Mouse (Mus musculus) forebrain, postnatal 0 days (tissue): ENCODE measurements around the gene Nr2c2ap. TPM values are rescaled to one million over a fixed set of nuclear protein-coding genes. Genes with fewer than 3 reads are reported as not detected.

ENCODE experiments used
- ATAC-seq: fragments of 200-750 bp; cut with Nextera tagmentation; 2 replicates; pipeline ENCODE4 v1.8.0; 2017; ENCODE audit warnings: mild to moderate bottlenecking, moderate library complexity
- DNase-seq: peaks from one replicate; pipeline ENCODE4 v3.0.0-alpha.2; 2015
- H3K27ac ChIP-seq: fragments of 300-500 bp; sonication (generic); 2 replicates; pipeline ENCODE4 v1.5.1; 2014; ENCODE audit warnings: low read depth, mild to moderate bottlenecking, antibody characterized with exemption, low read length, moderate library complexity, mixed read lengths
- H3K27me3 ChIP-seq: fragments of 300-500 bp; sonication (generic); 2 replicates; pipeline ENCODE4 v1.6.1; 2014; ENCODE audit warnings: mild to moderate bottlenecking, low read length, mixed read lengths; ENCODE audit not compliant: insufficient read depth
- H3K36me3 ChIP-seq: fragments of 300-500 bp; sonication (generic); 2 replicates; pipeline ENCODE4 v1.6.1; 2014; ENCODE audit warnings: mild to moderate bottlenecking, moderate library complexity; ENCODE audit not compliant: insufficient read depth
- H3K4me1 ChIP-seq: fragments of 300-500 bp; sonication (generic); 2 replicates; pipeline ENCODE4 v1.6.1; 2014; ENCODE audit warnings: antibody characterized with exemption; ENCODE audit not compliant: insufficient read depth
- H3K4me2 ChIP-seq: fragments of 300-500 bp; sonication (generic); 2 replicates; pipeline ENCODE4 v1.6.1; 2014; ENCODE audit warnings: low read depth, mild to moderate bottlenecking, moderate library complexity
- H3K4me3 ChIP-seq: fragments of 300-500 bp; sonication (generic); 2 replicates; pipeline ENCODE4 v1.5.1; 2014; ENCODE audit warnings: low read depth, low read length, mixed read lengths
- H3K9ac ChIP-seq: fragments of 300-500 bp; sonication (generic); 2 replicates; pipeline ENCODE4 v1.6.1; 2014; ENCODE audit warnings: mild to moderate bottlenecking
- H3K9me3 ChIP-seq: fragments of 300-500 bp; sonication (generic); 2 replicates; pipeline ENCODE4 v1.6.1; 2016; ENCODE audit warnings: low read length
- CTCF ChIP-seq: sonication (generic); IDR thresholded peaks from 2 replicates; pipeline ENCODE4 v1.5.1; 2016; ENCODE audit warnings: antibody characterized with exemption, control low read depth, low read depth
- WGBS: fragments of 180-500 bp; shearing (Covaris S2); extraction: QIAGEN DNeasy Blood & Tissue Kit; methylation state at CpG from one replicate; pipeline ENCODE4 v1.1.7; 2014; 5-methylcytosine and 5-hydroxymethylcytosine counted together
- polyA plus RNA-seq: library from polyadenylated mRNA; unstranded; fragments of >200 nt; fragmentation: Nextera tagmentation; extraction: Ambion mirVana; gene quantifications from 2 replicates; pipeline ENCODE4 v1.2.1, GENCODE M21; 2015
- total RNA-seq: library from RNA; depleted of rRNA; stranded (reverse); fragments of >200 nt; gene quantifications from 2 replicates; pipeline ENCODE4 v1.2.3, GENCODE M21; 2014

Gene Nr2c2ap
- total and polyA plus RNA-seq, 2 experiments from 2014 or later: 6.6 to 55.9 TPM

- TF ChIP-seq CTCF: no peak
- no peaks in the 10 kb centered on the region for H3K27me3 ChIP-seq
- H3K4me3 ChIP-seq: no peak overlapping the region
- WGBS: 89% methylated on average over 7 of the region's 7 CpGs
- H3K9me3 ChIP-seq: no peaks in the 10 kb centered on the region
- ATAC-seq (no peak), DNase-seq (no peak)
- H3K4me2 ChIP-seq: no peak overlapping the region
- H3K27ac ChIP-seq: no peak overlapping the region
- no peak overlapping the region for H3K9ac ChIP-seq
- H3K36me3 ChIP-seq: peaks cover 19% of the 10 kb centered on the region
- H3K4me1 ChIP-seq: no peaks in the 10 kb centered on the region
Measured at GRCm38 (mm10) chr8:70147678-70148607, 16.8 kb downstream of the Nr2c2ap start.

GRCm38 (mm10) chr8:70150158-70150557, 19.0 kb downstream of the Nr2c2ap start:
- Histone ChIP-seq H3K9me3 (no peaks in the 10 kb centered on the region), H3K9ac (no peak overlapping the region), H3K27ac (no peak overlapping the region), H3K36me3 (peaks cover 19% of the 10 kb centered on the region), H3K4me2 (no peak overlapping the region), H3K4me1 (no peaks in the 10 kb centered on the region), H3K27me3 (no peaks in the 10 kb centered on the region), H3K4me3 (no peak overlapping the region)
- WGBS: 20% methylated on average over 13 of the region's 13 CpGs
- no peak for DNase-seq
- no peak for ATAC-seq
- TF ChIP-seq CTCF: no peak

DNA sequence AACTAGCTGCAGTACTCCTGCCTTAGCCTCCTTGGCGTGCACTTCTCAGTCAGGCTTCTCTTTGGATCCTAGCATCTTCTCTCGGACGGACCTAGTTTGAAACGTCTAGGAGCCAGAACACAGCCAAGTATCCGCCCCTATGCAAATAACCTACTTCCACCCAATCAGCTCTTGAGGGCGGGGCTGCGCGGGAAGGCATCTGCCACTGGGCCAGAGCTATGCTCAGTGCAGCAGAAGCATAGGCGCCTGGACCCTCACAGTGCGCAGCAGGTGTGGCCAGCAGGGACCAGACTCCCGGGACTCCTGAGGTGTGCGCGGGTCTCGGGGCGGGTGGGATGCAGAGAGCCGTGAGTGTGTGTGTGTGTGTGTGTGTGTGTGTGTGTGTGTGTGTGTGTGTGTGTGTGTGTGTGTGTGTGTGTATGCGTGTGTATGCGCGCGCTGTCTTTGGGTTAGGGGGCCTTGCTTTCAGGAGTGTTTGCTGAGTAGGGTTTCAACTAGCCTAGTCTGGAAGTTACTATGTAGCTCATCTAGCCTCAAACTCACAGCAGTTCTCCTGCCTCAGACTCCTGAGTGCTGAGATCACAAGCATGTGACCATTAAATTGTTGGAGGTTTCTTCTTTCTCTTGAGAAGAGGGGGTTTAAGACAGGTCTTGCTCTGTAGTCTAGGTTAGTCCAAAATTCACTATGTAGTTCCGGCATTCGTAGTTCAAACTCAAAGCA, 21.6 kb downstream of the Nr2c2ap start:
- no peaks in the 10 kb centered on the region for H3K9me3 ChIP-seq
- H3K4me1 ChIP-seq: no peaks in the 10 kb centered on the region
- WGBS: 17% methylated on average over 22 of the region's 22 CpGs
- H3K9ac ChIP-seq: no peak overlapping the region
- peak overlapping the region; percentile 36 for H3K4me2 ChIP-seq
- H3K27ac ChIP-seq: no peak overlapping the region
- no peaks in the 10 kb centered on the region for H3K36me3 ChIP-seq
- DNase-seq (peak; percentile 78), ATAC-seq (peak; percentile 96)
- TF ChIP-seq CTCF: no peak
- H3K27me3 ChIP-seq: no peaks in the 10 kb centered on the region
- no peak overlapping the region; the same call in 1 of the 2 replicates for H3K4me3 ChIP-seq

- Histone ChIP-seq H3K9ac (no peak overlapping the region), H3K27me3 (no peaks in the 10 kb centered on the region), H3K27ac (no peak overlapping the region), H3K4me2 (no peak overlapping the region), H3K36me3 (no peaks in the 10 kb centered on the region), H3K9me3 (no peaks in the 10 kb centered on the region), H3K4me1 (no peaks in the 10 kb centered on the region), H3K4me3 (no peak overlapping the region)
- no peak for DNase-seq
- WGBS: 94% methylated on average over 1 of the region's 1 CpGs
- TF ChIP-seq CTCF: no peak
- ATAC-seq: no peak
Measured at GRCm38 (mm10) chr8:70157240-70157800, 26.2 kb downstream of the Nr2c2ap start.

GRCm38 (mm10) chr8:70158069-70158853, 27.1 kb downstream of the Nr2c2ap start:
- H3K4me1 ChIP-seq: no peaks in the 10 kb centered on the region
- H3K9ac ChIP-seq: peak overlapping the region; percentile 61
- no peak overlapping the region for H3K27ac ChIP-seq
- WGBS: 13% methylated on average over 36 of the region's 40 CpGs
- no peaks in the 10 kb centered on the region for H3K27me3 ChIP-seq
- H3K4me3 ChIP-seq: peak overlapping the region; percentile 47
- no peaks in the 10 kb centered on the region for H3K36me3 ChIP-seq
- DNase-seq (peak; percentile 87), ATAC-seq (peak; percentile 97)
- peak overlapping the region; percentile 73 for H3K4me2 ChIP-seq
- H3K9me3 ChIP-seq: no peaks in the 10 kb centered on the region
- peak; percentile 20; the same call in 1 of the 2 replicates for TF ChIP-seq CTCF

DNA sequence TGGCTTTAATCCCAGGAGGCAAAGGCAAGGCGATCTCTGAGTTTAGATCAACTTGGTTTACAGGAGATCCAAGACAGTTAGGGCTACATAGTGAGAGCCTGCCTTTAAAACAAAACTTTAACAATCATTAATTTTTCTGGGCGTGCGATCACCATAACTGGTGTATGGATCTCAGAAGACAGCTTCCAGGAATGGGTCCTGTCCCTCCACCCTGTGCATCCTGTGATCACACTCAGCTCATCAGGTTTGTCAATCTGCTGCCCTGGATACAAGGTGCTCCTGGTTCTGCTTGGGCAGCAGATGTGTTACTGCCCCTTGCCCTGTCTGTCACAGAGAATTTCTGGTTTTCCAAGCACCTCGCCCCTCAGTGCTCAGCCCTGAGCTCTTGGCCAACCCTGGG, 28.1 kb downstream of the Nr2c2ap start:
- ATAC-seq: no peak
- Histone ChIP-seq H3K27ac (no peak overlapping the region), H3K27me3 (no peaks in the 10 kb centered on the region), H3K9ac (no peak overlapping the region), H3K4me1 (no peaks in the 10 kb centered on the region), H3K4me3 (no peak overlapping the region), H3K9me3 (no peaks in the 10 kb centered on the region), H3K36me3 (no peaks in the 10 kb centered on the region), H3K4me2 (no peak overlapping the region)
- no peak for TF ChIP-seq CTCF
- DNase-seq: no peak
- WGBS: 83% methylated on average over 4 of the region's 4 CpGs
